Mouse (Mus musculus): ENCODE results near the gene Fbxo36.

- TF ChIP-seq CTCF (IDR thresholded peaks at IDR 0.05; ENCODE audit: borderline replicate concordance, control insufficient read depth, extremely low read depth, insufficient read depth, low read length, poor library complexity) (no peak), POLR2A (IDR thresholded peaks at IDR 0.05; ENCODE audit: control insufficient read depth, extremely low read depth, insufficient read depth, low read length, poor library complexity) (no peak)
Measured at GRCm38 (mm10) chr1:84940322-84940721, 100.7 kb downstream of the Fbxo36 start.
